Mouse (Mus musculus): ENCODE measurements around the gene Dnaaf1. TPM values are rescaled to one million over a fixed set of nuclear protein-coding genes. Genes with fewer than 3 reads are reported as not detected.

Gene Dnaaf1
- polyA plus RNA-seq, 1 experiment from 2014 or later = 0.23 TPM

DNA sequence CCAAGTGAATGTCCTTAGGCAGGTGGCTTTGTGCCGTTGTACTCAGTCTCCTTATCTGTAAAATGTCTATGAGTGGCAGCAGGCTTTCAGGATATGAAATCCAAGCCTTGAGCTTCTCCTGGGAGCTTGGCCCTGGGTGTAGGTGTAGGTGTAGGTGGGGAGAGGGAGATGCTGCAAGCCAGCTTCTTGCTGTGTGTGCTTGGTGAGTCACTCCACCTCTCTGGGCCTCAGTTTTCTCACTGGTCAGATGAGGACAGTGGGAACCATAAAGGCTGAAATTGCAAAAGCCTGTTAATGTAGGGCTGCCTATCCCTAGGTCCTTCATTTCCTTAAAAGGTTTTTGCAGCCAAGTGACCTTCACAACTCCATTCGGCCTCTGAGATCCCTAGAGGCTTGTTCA lies 60.9 kb downstream of the Dnaaf1 start:
- no peaks in the 10 kb centered on the region for H3K9me3 ChIP-seq (replicated peaks)
- H3K27ac ChIP-seq (ENCODE audit: poor library complexity, severe bottlenecking) = no peak overlapping the region
- ATAC-seq (ENCODE audit: insufficient number of reproducible peaks, low FRiP score) = no peak
- H3K9ac ChIP-seq = no peak overlapping the region
- no peaks in the 10 kb centered on the region for H3K36me3 ChIP-seq
- H3K27me3 ChIP-seq (replicated peaks) = peaks cover 52% of the 10 kb centered on the region
- peaks cover 19% of the 10 kb centered on the region for H3K4me1 ChIP-seq (replicated peaks)
- no peak overlapping the region for H3K4me3 ChIP-seq
- H3K4me2 ChIP-seq = no peak overlapping the region
- WGBS = 29% methylated on average over 2 of the region's 2 CpGs

GRCm38 (mm10) chr8:119636766-119637165 lies 61.7 kb downstream of the Dnaaf1 start:
- H3K27ac ChIP-seq (ENCODE audit: poor library complexity, severe bottlenecking) = no peak overlapping the region
- no peaks in the 10 kb centered on the region for H3K9me3 ChIP-seq (replicated peaks)
- H3K4me1 ChIP-seq (replicated peaks) = peaks cover 19% of the 10 kb centered on the region
- H3K4me3 ChIP-seq = no peak overlapping the region
- H3K4me2 ChIP-seq = no peak overlapping the region
- WGBS = 63% methylated on average over 7 of the region's 7 CpGs
- peaks cover 44% of the 10 kb centered on the region for H3K27me3 ChIP-seq (replicated peaks)
- ATAC-seq (ENCODE audit: insufficient number of reproducible peaks, low FRiP score) = no peak
- no peak overlapping the region for H3K9ac ChIP-seq
- no peaks in the 10 kb centered on the region for H3K36me3 ChIP-seq

DNA sequence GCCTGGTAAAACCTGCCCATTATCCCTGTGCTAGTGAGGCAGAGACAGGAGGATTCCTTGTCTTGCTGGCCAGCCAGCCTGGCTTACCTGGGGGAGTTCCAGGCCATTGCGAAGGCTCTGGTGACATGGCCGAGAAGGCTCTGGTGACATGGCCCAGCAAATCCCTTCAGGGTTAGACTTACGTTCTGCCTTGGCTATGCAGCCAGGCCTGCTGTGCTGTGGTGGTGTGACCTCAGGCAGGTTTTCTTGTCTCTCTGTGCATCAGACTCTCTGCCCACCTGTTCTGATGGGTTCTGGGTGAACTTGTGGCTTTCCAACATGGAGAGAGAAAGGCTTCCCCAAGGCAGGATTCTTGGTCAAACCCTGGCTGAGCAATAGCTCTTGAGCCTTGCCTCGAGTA lies 62.3 kb downstream of the Dnaaf1 start:
- H3K4me1 ChIP-seq (replicated peaks) = peaks cover 19% of the 10 kb centered on the region
- H3K36me3 ChIP-seq = no peaks in the 10 kb centered on the region
- no peak for ATAC-seq (ENCODE audit: insufficient number of reproducible peaks, low FRiP score)
- H3K9ac ChIP-seq = no peak overlapping the region
- no peak overlapping the region for H3K27ac ChIP-seq (ENCODE audit: poor library complexity, severe bottlenecking)
- no peak overlapping the region for H3K4me2 ChIP-seq
- 78% methylated on average over 4 of the region's 4 CpGs for WGBS
- peaks cover 39% of the 10 kb centered on the region for H3K27me3 ChIP-seq (replicated peaks)
- no peak overlapping the region for H3K4me3 ChIP-seq
- no peaks in the 10 kb centered on the region for H3K9me3 ChIP-seq (replicated peaks)

- no peak overlapping the region for H3K4me2 ChIP-seq
- no peak overlapping the region for H3K27ac ChIP-seq (ENCODE audit: poor library complexity, severe bottlenecking)
- peaks cover 31% of the 10 kb centered on the region for H3K27me3 ChIP-seq (replicated peaks)
- no peaks in the 10 kb centered on the region for H3K9me3 ChIP-seq (replicated peaks)
- H3K36me3 ChIP-seq = no peaks in the 10 kb centered on the region
- H3K4me1 ChIP-seq (replicated peaks) = peaks cover 19% of the 10 kb centered on the region
- ATAC-seq (ENCODE audit: insufficient number of reproducible peaks, low FRiP score) = no peak
- H3K9ac ChIP-seq = no peak overlapping the region
- H3K4me3 ChIP-seq = no peak overlapping the region
- WGBS = 76% methylated on average over 6 of the region's 6 CpGs
Observed at GRCm38 (mm10) chr8:119638261-119638660, 63.2 kb downstream of the Dnaaf1 start.

DNA sequence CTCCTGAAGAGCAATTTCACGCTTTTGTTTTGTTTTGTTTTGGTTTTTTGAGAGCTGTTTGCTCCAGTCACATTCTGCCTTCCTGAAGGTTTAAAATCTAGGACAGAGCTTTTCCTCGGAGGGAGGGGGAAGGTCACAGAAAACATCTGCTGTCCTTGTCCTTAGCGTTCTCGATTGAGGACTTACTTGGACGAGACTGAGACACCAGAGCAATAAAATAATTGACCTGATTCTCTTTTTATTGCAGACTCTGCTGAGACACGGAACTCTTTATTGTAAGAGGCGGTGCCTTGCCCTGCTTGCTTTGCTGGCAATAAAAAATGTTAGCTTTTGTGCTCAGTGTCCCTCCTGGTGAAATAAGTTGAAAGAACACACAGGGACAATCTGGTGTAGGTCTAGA lies 64.8 kb downstream of the Dnaaf1 start:
- no peaks in the 10 kb centered on the region for H3K36me3 ChIP-seq
- H3K9me3 ChIP-seq (replicated peaks) = no peaks in the 10 kb centered on the region
- H3K27me3 ChIP-seq (replicated peaks) = peaks cover 15% of the 10 kb centered on the region
- no peak for ATAC-seq (ENCODE audit: insufficient number of reproducible peaks, low FRiP score)
- no peak overlapping the region for H3K4me3 ChIP-seq
- no peak overlapping the region for H3K4me2 ChIP-seq
- H3K9ac ChIP-seq = no peak overlapping the region
- H3K27ac ChIP-seq (ENCODE audit: poor library complexity, severe bottlenecking) = no peak overlapping the region
- H3K4me1 ChIP-seq (replicated peaks) = peaks cover 17% of the 10 kb centered on the region
- 73% methylated on average over 7 of the region's 7 CpGs for WGBS

DNA sequence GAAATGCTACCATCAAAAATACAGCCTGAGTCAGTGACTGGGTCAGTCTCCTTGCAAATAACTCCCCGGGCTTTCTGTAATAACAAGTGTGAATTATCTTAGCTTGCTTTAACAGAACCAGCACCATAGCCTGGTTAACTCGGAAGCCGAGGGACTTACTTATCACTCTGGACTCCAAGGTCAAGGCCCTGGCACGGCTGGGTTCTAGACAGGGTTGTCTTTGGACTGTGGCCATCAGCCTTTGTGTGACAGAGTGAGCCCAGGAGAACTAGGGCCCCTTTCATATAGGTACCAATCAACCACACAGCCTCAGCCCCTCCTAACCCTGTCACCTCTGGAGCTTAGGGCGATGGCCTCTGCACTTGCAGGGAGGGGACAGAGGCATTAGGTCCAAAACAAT lies 66.0 kb downstream of the Dnaaf1 start:
- no peak overlapping the region for H3K4me2 ChIP-seq

DNA sequence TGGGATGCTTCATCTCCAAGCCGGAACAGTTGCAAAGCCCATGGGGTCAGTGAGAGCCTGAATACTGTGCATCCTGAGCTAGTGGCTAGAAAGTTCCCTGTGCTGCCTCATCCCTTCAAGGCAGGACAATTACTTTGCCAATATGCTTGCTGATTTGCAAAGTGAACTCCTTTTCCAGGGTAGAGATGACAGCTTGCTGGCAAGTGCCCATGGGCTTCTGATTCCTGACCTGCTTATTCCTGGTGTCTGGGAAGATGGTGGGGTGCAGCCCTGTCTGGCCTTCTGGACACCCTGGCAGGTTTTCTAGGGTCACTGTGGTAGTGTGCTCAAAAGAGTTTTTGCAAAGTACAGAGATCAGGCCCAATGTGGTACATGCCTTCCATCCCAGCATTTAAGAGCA lies 67.9 kb downstream of the Dnaaf1 start:
- no peak overlapping the region for H3K27ac ChIP-seq (ENCODE audit: poor library complexity, severe bottlenecking)
- no peaks in the 10 kb centered on the region for H3K36me3 ChIP-seq
- no peak overlapping the region for H3K9ac ChIP-seq
- H3K4me1 ChIP-seq (replicated peaks) = no peaks in the 10 kb centered on the region
- H3K27me3 ChIP-seq (replicated peaks) = no peaks in the 10 kb centered on the region
- H3K9me3 ChIP-seq (replicated peaks) = peaks cover 6% of the 10 kb centered on the region
- no peak overlapping the region for H3K4me3 ChIP-seq
- WGBS = 85% methylated on average over 1 of the region's 1 CpGs
- no peak for ATAC-seq (ENCODE audit: insufficient number of reproducible peaks, low FRiP score)
- no peak overlapping the region for H3K4me2 ChIP-seq

More for the DNA sequence above, 66.0 kb downstream of the Dnaaf1 start:
- no peak overlapping the region for H3K9ac ChIP-seq
- no peaks in the 10 kb centered on the region for H3K36me3 ChIP-seq
- H3K4me3 ChIP-seq = no peak overlapping the region
- H3K4me1 ChIP-seq (replicated peaks) = peaks cover 5% of the 10 kb centered on the region
- no peak overlapping the region for H3K27ac ChIP-seq (ENCODE audit: poor library complexity, severe bottlenecking)
- peaks cover 5% of the 10 kb centered on the region for H3K27me3 ChIP-seq (replicated peaks)
- 60% methylated on average over 5 of the region's 5 CpGs for WGBS
- no peak for ATAC-seq (ENCODE audit: insufficient number of reproducible peaks, low FRiP score)
- H3K9me3 ChIP-seq (replicated peaks) = no peaks in the 10 kb centered on the region

DNA sequence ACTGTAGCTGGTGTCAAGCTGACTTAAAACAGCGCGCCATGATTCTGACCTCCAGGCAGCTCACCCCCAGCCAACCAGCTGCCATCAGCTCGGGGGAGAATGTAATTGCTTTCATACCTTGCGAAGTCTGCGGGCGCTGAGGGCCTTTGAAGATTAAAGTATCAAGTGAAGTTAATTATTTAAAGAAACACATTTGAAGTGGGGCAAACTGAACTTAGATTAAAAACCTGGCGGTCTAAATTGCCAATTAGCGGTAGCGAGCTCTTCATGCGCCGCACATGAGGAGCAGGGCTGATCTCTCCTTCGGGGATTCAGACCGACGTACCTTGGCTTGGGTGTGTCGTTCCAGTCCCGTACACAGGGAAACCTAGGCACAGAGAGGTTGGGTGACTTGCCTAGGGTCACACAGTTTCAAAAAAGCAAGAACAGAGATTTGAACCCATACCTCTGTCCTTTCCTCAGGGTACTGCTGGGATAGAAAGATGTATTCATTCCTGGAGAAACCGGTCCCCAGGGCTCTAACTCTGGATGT lies 69.5 kb downstream of the Dnaaf1 start:
- H3K27ac ChIP-seq (ENCODE audit: poor library complexity, severe bottlenecking) = no peak overlapping the region
- no peak overlapping the region for H3K4me2 ChIP-seq
- H3K4me1 ChIP-seq (replicated peaks) = no peaks in the 10 kb centered on the region
- no peak for ATAC-seq (ENCODE audit: insufficient number of reproducible peaks, low FRiP score)
- H3K36me3 ChIP-seq = no peaks in the 10 kb centered on the region
- 82% methylated on average over 17 of the region's 17 CpGs for WGBS
- H3K9ac ChIP-seq = no peak overlapping the region
- no peaks in the 10 kb centered on the region for H3K27me3 ChIP-seq (replicated peaks)
- peaks cover 6% of the 10 kb centered on the region for H3K9me3 ChIP-seq (replicated peaks)
- H3K4me3 ChIP-seq = no peak overlapping the region

- Histone ChIP-seq H3K9me3 (replicated peaks) (peaks cover 6% of the 10 kb centered on the region), H3K27me3 (replicated peaks) (no peaks in the 10 kb centered on the region), H3K4me3 (no peak overlapping the region), H3K4me2 (no peak overlapping the region), H3K36me3 (no peaks in the 10 kb centered on the region), H3K9ac (no peak overlapping the region), H3K4me1 (replicated peaks) (no peaks in the 10 kb centered on the region), H3K27ac (ENCODE audit: poor library complexity, severe bottlenecking) (no peak overlapping the region)
- WGBS = 69% methylated on average over 18 of the region's 18 CpGs
- ATAC-seq (ENCODE audit: insufficient number of reproducible peaks, low FRiP score) = no peak
Observed at GRCm38 (mm10) chr8:119644981-119645597, 70.1 kb downstream of the Dnaaf1 start.

GRCm38 (mm10) chr8:119646197-119646596 lies 71.2 kb downstream of the Dnaaf1 start:
- Histone ChIP-seq H3K36me3 (no peaks in the 10 kb centered on the region), H3K9me3 (replicated peaks) (peaks cover 6% of the 10 kb centered on the region), H3K4me3 (no peak overlapping the region), H3K4me2 (no peak overlapping the region), H3K4me1 (replicated peaks) (no peaks in the 10 kb centered on the region), H3K27me3 (replicated peaks) (no peaks in the 10 kb centered on the region), H3K9ac (no peak overlapping the region), H3K27ac (ENCODE audit: poor library complexity, severe bottlenecking) (no peak overlapping the region)
- no peak for ATAC-seq (ENCODE audit: insufficient number of reproducible peaks, low FRiP score)
- 73% methylated on average over 3 of the region's 3 CpGs for WGBS

DNA sequence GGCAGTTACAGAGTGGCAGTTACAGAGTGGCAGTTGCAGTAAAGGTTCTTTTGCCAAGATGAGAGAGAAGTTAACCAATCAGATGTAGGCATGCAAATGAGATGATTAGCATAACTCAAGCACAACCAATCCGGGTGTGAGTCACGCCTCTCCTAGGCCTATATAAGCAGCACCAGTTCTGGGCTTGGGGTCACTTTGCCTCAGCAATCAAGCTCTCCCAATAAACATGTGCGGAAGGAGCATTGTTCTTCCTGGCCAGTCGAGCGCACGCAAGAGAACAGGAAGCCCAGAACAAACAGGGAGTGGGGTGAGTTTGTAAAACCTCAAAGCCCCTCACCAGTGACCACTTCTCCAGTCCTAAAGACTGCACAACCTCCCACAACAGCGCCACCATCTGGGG lies 71.8 kb downstream of the Dnaaf1 start:
- no peak for ATAC-seq (ENCODE audit: insufficient number of reproducible peaks, low FRiP score)
- Histone ChIP-seq H3K27me3 (replicated peaks) (no peaks in the 10 kb centered on the region), H3K4me3 (no peak overlapping the region), H3K4me2 (no peak overlapping the region), H3K4me1 (replicated peaks) (no peaks in the 10 kb centered on the region), H3K27ac (ENCODE audit: poor library complexity, severe bottlenecking) (no peak overlapping the region), H3K9ac (no peak overlapping the region), H3K36me3 (no peaks in the 10 kb centered on the region), H3K9me3 (replicated peaks) (peaks cover 6% of the 10 kb centered on the region)
- 81% methylated on average over 7 of the region's 7 CpGs for WGBS
